Mouse (Mus musculus) thymus, postnatal 0 days (tissue): ENCODE data around the gene Gm10073. TPM values are rescaled to one million over a fixed set of nuclear protein-coding genes. Genes with fewer than 3 reads are reported as not detected.
A peak's percentile ranks its signal among the peaks of the same experiment; 100 is the strongest.
"Not testable (repeated sequence)": the region's sequence is repeated elsewhere in the genome, so short reads cannot be mapped to it uniquely, and the experiment has no call there.

Source experiments
- DNase-seq: peaks from one replicate; pipeline ENCODE4 v3.0.0-alpha.2; 2015; ENCODE audit warnings: low spot score
- polyA plus RNA-seq: library from polyadenylated mRNA; unstranded; fragments of >200 nt; fragmentation: Nextera tagmentation; extraction: Ambion mirVana; gene quantifications from 2 replicates; pipeline ENCODE4 v1.2.1, GENCODE M21; 2015

The Gm10073 gene
- polyA plus RNA-seq, result 11.8 and 15.3 TPM in 2 replicates

GRCm38 (mm10) chr8:106573168-106573567 lies at the start of gene Gm10073:
TSS of gene Gm10073 (minus strand) at chr8:106573461.
- DNase-seq, result not testable (repeated sequence)

GRCm38 (mm10) chr8:106623016-106623415 lies 49.8 kb upstream of the Gm10073 start:
- DNase-seq, result no peak

- DNase-seq, result no peak
Observed at GRCm38 (mm10) chr8:106620488-106620887, 47.2 kb upstream of the Gm10073 start.

GRCm38 (mm10) chr8:106619549-106620245 lies 46.4 kb upstream of the Gm10073 start:
- no peak for DNase-seq

GRCm38 (mm10) chr8:106618324-106618723 lies 45.1 kb upstream of the Gm10073 start:
- DNase-seq, result no peak

- DNase-seq, result no peak
Observed at GRCm38 (mm10) chr8:106617865-106618264, 44.6 kb upstream of the Gm10073 start.

- DNase-seq, result no peak
Observed at GRCm38 (mm10) chr8:106617196-106617595, 43.9 kb upstream of the Gm10073 start.

- no peak for DNase-seq
Observed at GRCm38 (mm10) chr8:106616679-106617078, 43.4 kb upstream of the Gm10073 start.

GRCm38 (mm10) chr8:106615661-106616299 lies 42.5 kb upstream of the Gm10073 start:
- DNase-seq, result no peak

GRCm38 (mm10) chr8:106614704-106615103 lies 41.4 kb upstream of the Gm10073 start:
- DNase-seq, result no peak

- no peak for DNase-seq
Observed at GRCm38 (mm10) chr8:106612047-106612446, 38.8 kb upstream of the Gm10073 start.

- DNase-seq, result no peak
Observed at GRCm38 (mm10) chr8:106610958-106611640, 37.8 kb upstream of the Gm10073 start.

GRCm38 (mm10) chr8:106609076-106609903 lies 36.0 kb upstream of the Gm10073 start:
- DNase-seq, result no peak

- no peak for DNase-seq
Observed at GRCm38 (mm10) chr8:106608425-106608824, 35.2 kb upstream of the Gm10073 start.

- not testable (repeated sequence) for DNase-seq
Observed at GRCm38 (mm10) chr8:106607783-106608182, 34.5 kb upstream of the Gm10073 start.

- DNase-seq, result no peak
Observed at GRCm38 (mm10) chr8:106606601-106607145, 33.4 kb upstream of the Gm10073 start.

- DNase-seq, result peak; percentile 42
Observed at GRCm38 (mm10) chr8:106606121-106606520, 32.9 kb upstream of the Gm10073 start.

- DNase-seq, result no peak
Observed at GRCm38 (mm10) chr8:106605657-106606056, 32.4 kb upstream of the Gm10073 start.

- no peak for DNase-seq
Observed at GRCm38 (mm10) chr8:106603933-106604332, 30.7 kb upstream of the Gm10073 start.

- DNase-seq, result peak; percentile 63
Observed at GRCm38 (mm10) chr8:106603131-106603819, 30.0 kb upstream of the Gm10073 start, which contains the start of gene Cdh1. TSS of gene Cdh1 (plus strand) at chr8:106603351.
